Mouse (Mus musculus) lung, embryonic 14.5 days (tissue): ENCODE data around the gene Myo1a. TPM values are rescaled to one million over a fixed set of nuclear protein-coding genes. Genes with fewer than 3 reads are reported as not detected.

Experiments
- ATAC-seq: fragments of 200-750 bp; cut with Nextera tagmentation; 2 replicates; pipeline ENCODE4 v1.8.0; 2017; ENCODE audit warnings: mild to moderate bottlenecking, moderate TSS enrichment, moderate library complexity; ENCODE audit not compliant: insufficient read depth
- DNase-seq: peaks from one replicate; pipeline ENCODE4 v3.0.0-alpha.2; 2015
- H3K27ac ChIP-seq: fragments of 300-500 bp; sonication (generic); 2 replicates; pipeline ENCODE4 v1.5.1; 2014; ENCODE audit warnings: low read depth, mild to moderate bottlenecking, moderate library complexity
- H3K27me3 ChIP-seq: fragments of 300-500 bp; sonication (generic); 2 replicates; pipeline ENCODE4 v1.6.1; 2014; ENCODE audit warnings: low read length, control low read depth; ENCODE audit not compliant: insufficient read depth
- H3K36me3 ChIP-seq: fragments of 300-500 bp; sonication (generic); 2 replicates; pipeline ENCODE4 v1.6.1; 2014; ENCODE audit warnings: control low read depth; ENCODE audit not compliant: insufficient read depth
- H3K4me1 ChIP-seq: fragments of 300-500 bp; sonication (generic); 2 replicates; pipeline ENCODE4 v1.6.1; 2014; ENCODE audit warnings: antibody characterized with exemption, control low read depth; ENCODE audit not compliant: insufficient read depth
- H3K4me2 ChIP-seq: fragments of 300-500 bp; sonication (generic); 2 replicates; pipeline ENCODE4 v1.6.1; 2014; ENCODE audit warnings: mild to moderate bottlenecking
- H3K4me3 ChIP-seq: fragments of 300-500 bp; sonication (generic); 2 replicates; pipeline ENCODE4 v1.5.1; 2014; ENCODE audit warnings: low read depth, low read length
- H3K9ac ChIP-seq: fragments of 300-500 bp; sonication (generic); 2 replicates; pipeline ENCODE4 v1.6.1; 2014
- H3K9me3 ChIP-seq: fragments of 300-500 bp; sonication (generic); 2 replicates; pipeline ENCODE4 v1.6.1; 2016; ENCODE audit warnings: low read depth, low read length, control low read depth
- CTCF ChIP-seq: IDR thresholded peaks from 2 replicates; pipeline ENCODE4 v1.5.1; 2016; ENCODE audit warnings: antibody characterized with exemption, low read depth
- WGBS: fragments of 180-500 bp; shearing (Covaris S2); extraction: QIAGEN DNeasy Blood & Tissue Kit; methylation state at CpG from one replicate; pipeline ENCODE4 v1.1.7; 2014; 5-methylcytosine and 5-hydroxymethylcytosine counted together
- polyA plus RNA-seq: library from polyadenylated mRNA; unstranded; fragments of >200 nt; fragmentation: Nextera tagmentation; extraction: Ambion mirVana; gene quantifications from 2 replicates; pipeline ENCODE4 v1.2.1, GENCODE M21; 2014

Gene Myo1a
- polyA plus RNA-seq, 1 experiment from 2014 or later, result 0.28 TPM

DNA sequence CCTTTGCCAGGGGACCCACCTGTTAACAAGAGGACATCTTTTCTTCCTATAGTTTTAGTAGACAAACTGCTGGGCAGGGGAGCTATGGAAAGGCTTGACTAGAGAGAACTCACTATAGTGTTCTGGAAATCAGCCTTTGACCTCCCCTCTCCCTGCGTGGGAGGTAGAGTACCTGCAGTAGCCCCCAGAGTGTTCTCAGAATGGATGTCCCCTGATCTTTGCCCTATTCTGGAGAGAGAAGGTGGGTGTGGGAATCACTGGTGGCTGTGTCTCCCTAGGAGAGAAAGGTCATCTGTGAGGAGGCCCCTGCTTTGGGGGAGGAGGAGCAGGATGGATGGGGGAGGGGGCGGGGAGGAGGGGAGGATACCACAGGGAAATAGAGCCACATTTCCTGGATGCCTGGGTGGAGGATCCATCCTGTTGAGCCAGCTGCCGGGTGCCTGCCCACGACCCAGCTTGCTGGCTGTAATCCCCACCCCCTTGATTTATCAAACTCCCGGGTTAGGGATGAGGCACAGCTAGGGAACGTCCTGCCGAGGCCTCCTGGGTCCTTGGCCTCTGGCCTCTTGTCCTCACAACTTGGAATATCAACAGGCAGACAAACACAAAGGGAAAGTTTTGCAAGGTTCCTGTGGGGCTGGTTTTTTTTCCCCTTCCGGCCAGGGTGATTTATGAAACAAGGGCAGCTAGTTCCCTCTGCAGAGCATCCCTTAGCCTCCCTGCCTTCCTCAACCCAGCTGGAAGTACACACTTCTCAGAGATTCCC is 44.1 kb downstream of the Myo1a start:
- TF ChIP-seq CTCF, result no peak
- peak overlapping the region; percentile 54; the same call in 1 of the 2 replicates for H3K4me2 ChIP-seq
- ATAC-seq (peak; percentile 60; the same call in 1 of the 2 replicates), DNase-seq (peak; percentile 61)
- no peak overlapping the region for H3K9ac ChIP-seq
- H3K27me3 ChIP-seq, result no peaks in the 10 kb centered on the region
- 0 out of 2 replicates have a peak overlapping the region, but pooled peaks have one; percentile 24 for H3K4me3 ChIP-seq
- H3K9me3 ChIP-seq, result no peaks in the 10 kb centered on the region
- 0 out of 2 replicates have a peak, but pooled peaks cover 5% of the 10 kb centered on the region for H3K4me1 ChIP-seq
- H3K27ac ChIP-seq, result no peak overlapping the region
- peaks cover 42% of the 10 kb centered on the region for H3K36me3 ChIP-seq
- 7% methylated on average over 7 of the region's 8 CpGs for WGBS

DNA sequence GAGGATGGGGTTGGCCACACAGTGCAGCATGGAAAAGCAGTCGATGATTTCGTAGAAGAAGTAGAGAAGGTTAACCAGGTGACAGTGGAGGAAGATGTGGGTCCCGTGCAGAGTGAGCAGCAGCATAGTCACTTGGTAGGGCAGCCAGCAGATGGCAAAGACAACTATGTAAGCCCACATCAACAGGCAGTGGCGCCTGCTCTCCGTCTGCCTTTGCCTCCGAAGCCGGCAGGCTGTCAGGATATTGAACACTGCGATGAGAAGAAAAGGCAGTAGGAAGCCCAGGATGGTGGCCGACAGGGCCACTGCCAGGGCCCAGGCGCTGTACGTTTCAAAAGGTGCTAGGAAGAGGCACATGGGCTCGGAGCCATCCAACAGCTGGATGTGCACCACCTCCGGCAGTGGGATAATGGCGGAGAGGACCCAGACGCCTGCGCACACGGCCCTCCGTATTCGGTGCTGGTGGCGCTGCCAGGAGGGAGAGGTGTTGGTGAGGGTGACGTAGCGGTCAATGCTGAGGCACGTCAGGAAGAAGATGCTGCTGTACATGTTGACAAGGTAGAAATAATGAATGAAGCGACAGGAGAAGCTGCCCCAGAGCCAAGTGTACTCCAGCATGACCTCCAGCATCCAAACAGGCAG is 45.3 kb downstream of the Myo1a start:
- H3K36me3 ChIP-seq, result peaks cover 30% of the 10 kb centered on the region
- 0 out of 2 replicates have a peak overlapping the region, but pooled peaks have one; percentile 18 for H3K27ac ChIP-seq
- peak overlapping the region; percentile 54 for H3K4me2 ChIP-seq
- DNase-seq, result no peak
- H3K9ac ChIP-seq, result no peak overlapping the region; the same call in 1 of the 2 replicates
- 49% methylated on average over 24 of the region's 24 CpGs for WGBS
- H3K4me1 ChIP-seq, result 0 out of 2 replicates have a peak, but pooled peaks cover 5% of the 10 kb centered on the region
- ATAC-seq, result no peak
- H3K4me3 ChIP-seq, result peak overlapping the region; percentile 24
- no peak for TF ChIP-seq CTCF
- no peaks in the 10 kb centered on the region for H3K9me3 ChIP-seq
- H3K27me3 ChIP-seq, result no peaks in the 10 kb centered on the region

DNA sequence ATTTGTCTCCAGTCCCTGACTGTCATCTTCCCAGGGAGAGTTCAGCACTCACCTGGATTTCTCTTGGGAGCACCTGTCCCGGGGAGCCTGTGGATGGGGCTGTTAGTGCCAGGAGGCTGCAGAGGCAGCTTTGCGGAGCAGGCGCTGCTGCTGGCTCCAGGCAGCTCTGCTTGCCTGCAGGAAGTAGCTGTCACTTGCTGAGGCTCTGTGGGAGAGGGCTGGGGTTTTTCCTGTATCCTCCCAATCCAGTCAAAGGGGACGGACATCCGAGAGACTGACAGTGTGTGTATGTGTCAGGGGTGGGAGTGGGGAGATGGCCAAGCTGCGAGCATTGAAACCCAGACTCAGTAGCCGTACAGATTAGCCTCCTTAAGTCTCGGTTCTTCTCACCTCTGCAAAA is 46.6 kb downstream of the Myo1a start, which contains the start of gene Gpr182:
TSS of gene Gpr182 (minus strand) at position 185 of the 400 bp plus-strand sequence.
- 27% methylated on average over 8 of the region's 8 CpGs for WGBS
- no peak within 1 kb of the TSS for H3K27ac ChIP-seq
- ATAC-seq, result peak; percentile 51; the same call in 1 of the 2 replicates

DNA sequence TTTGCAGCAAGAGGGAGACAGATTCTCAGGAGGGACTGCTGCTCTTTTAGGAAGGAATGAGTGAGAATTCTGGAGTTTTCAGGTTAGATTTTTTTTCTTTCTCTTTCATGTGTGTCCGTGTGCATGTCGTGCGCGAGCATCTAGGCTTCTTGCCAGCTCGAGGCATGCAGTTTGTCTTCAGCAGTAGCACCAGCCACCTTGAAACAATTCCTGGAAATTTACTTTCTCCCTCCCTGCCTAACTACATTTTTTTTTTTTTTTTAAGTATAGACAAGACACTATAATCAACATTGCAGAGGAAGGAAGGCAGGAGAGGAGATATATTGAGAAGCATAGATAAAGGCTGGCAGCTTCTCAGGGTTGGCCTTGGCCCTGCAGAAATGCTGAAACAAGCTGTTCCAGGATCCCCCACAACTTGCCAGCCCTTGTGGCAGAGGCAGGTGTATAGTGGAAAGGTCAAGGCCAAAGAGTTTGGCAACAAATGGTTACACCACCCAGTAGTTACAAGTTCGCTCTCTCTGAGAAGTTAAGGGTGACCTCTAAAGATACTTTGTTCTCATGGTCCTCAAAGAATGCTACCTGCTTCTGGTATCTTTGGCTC is 49.7 kb downstream of the Myo1a start:
- H3K9ac ChIP-seq, result no peak overlapping the region
- no peak for TF ChIP-seq CTCF
- H3K4me3 ChIP-seq, result no peak overlapping the region
- H3K27ac ChIP-seq, result no peak overlapping the region
- H3K4me1 ChIP-seq, result no peaks in the 10 kb centered on the region
- H3K9me3 ChIP-seq, result no peaks in the 10 kb centered on the region
- H3K36me3 ChIP-seq, result no peaks in the 10 kb centered on the region
- no peak for ATAC-seq
- WGBS, result 50% methylated on average over 6 of the region's 6 CpGs
- peak; percentile 59 for DNase-seq
- H3K4me2 ChIP-seq, result no peak overlapping the region
- no peaks in the 10 kb centered on the region for H3K27me3 ChIP-seq

More for the DNA sequence above, 46.6 kb downstream of the Myo1a start, which contains the start of gene Gpr182:
- peak; percentile 61 for DNase-seq
- H3K27me3 ChIP-seq, result no peaks in the 10 kb centered on the region
- H3K4me1 ChIP-seq, result 0 out of 2 replicates have a peak, but pooled peaks cover 5% of the 10 kb centered on the region
- H3K4me2 ChIP-seq, result peak within 1 kb of the TSS; percentile 54
- TF ChIP-seq CTCF, result no peak
- H3K9ac ChIP-seq, result no peak within 1 kb of the TSS
- H3K9me3 ChIP-seq, result no peaks in the 10 kb centered on the region
- peaks cover 18% of the 10 kb centered on the region for H3K36me3 ChIP-seq
- peak within 1 kb of the TSS; percentile 24 for H3K4me3 ChIP-seq

DNA sequence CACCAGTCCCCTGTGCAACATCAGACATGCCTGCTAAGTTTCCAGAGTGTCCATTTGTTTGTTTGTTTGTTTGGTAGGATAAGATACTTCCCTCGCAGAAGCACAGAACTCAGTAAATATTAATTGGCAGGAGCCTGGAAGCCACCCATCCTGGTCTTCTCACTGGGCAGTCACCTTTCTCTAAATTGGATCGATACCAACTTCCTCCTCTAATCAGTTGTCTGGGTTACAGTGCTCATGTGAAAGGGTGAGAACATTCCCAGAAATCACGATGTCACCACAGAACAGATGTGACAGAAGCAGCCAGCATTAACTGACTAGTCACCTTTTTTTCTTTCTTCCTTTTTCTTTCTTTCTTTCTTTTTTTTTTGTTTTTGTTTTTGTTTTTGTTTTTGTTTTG is 50.3 kb downstream of the Myo1a start:
- WGBS, result 51% methylated on average over 3 of the region's 3 CpGs
- TF ChIP-seq CTCF, result no peak
- H3K27ac ChIP-seq, result no peak overlapping the region
- no peaks in the 10 kb centered on the region for H3K4me1 ChIP-seq
- H3K4me2 ChIP-seq, result no peak overlapping the region
- DNase-seq (no peak), ATAC-seq (no peak)
- H3K9me3 ChIP-seq, result no peaks in the 10 kb centered on the region
- H3K9ac ChIP-seq, result no peak overlapping the region
- H3K27me3 ChIP-seq, result no peaks in the 10 kb centered on the region
- H3K4me3 ChIP-seq, result no peak overlapping the region
- no peaks in the 10 kb centered on the region for H3K36me3 ChIP-seq

DNA sequence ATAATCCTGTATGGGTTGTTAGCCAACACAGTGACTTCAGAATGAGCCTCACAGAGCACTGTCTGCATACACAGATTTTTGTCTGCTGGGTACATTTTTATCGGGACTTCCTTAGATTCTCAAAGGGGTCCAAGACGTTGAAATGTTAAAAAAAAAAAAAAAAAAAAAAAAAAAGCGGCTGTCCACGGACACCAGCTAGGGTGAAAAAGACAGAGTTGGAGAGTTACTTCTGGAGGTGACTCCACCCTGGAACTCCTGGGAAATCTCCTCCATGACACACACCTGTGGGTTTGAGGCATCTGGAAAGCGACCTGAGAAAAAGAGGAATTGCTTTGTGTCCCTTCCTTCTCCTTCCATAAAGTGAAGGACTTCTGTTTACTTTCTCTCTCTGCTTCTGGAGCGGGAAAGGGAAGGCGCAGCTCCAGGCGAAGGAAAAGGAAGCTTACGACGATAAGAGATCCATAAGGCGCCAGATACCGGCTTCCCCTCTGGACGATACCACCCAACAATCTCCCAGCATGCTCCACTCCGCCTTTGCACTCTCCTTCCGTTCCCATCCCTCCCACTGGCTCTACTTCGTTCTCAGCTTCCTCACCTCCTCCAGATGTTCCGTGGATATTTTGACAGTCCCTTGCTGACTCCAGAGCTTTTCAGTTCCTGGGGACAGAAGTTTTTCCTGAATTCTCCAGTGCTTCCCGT is 50.9 kb downstream of the Myo1a start:
- 13% methylated on average over 17 of the region's 18 CpGs for whole genome bisulfite sequencing
- H3K4me1 ChIP-seq, result no peaks in the 10 kb centered on the region
- no peaks in the 10 kb centered on the region for H3K36me3 ChIP-seq
- no peaks in the 10 kb centered on the region for H3K27me3 ChIP-seq
- no peaks in the 10 kb centered on the region for H3K9me3 ChIP-seq
- ATAC-seq (peak; percentile 58; the same call in 1 of the 2 replicates), DNase-seq (peak; percentile 61)
- peak overlapping the region; percentile 20; the same call in 1 of the 2 replicates for H3K9ac ChIP-seq
- no peak for TF ChIP-seq CTCF
- peak overlapping the region; percentile 10 for H3K4me3 ChIP-seq
- no peak overlapping the region for H3K27ac ChIP-seq
- H3K4me2 ChIP-seq, result peak overlapping the region; percentile 59
